Mouse (Mus musculus) cerebellum, adult 11-12 months (tissue): ENCODE measurements around the gene Fam167b.

Experiments
- DNase-seq: peaks from one replicate; pipeline ENCODE4 v3.0.0; 2022

The Fam167b gene

GRCm38 (mm10) chr4:129600233-129601158 lies 22.1 kb upstream of the Fam167b start, which contains the start of the genes Eif3i and Tmem234:
TSS of gene Eif3i (minus strand) at chr4:129600648.
TSS of gene Tmem234 (plus strand) at chr4:129600668.
- peak; percentile 79 for DNase-seq

- DNase-seq = no peak
Measured at GRCm38 (mm10) chr4:129588865-129589264, 10.5 kb upstream of the Fam167b start.

GRCm38 (mm10) chr4:129586943-129587342 lies 8.6 kb upstream of the Fam167b start:
- no peak for DNase-seq

- no peak for DNase-seq
Measured at GRCm38 (mm10) chr4:129585773-129586172, 7.4 kb upstream of the Fam167b start.

GRCm38 (mm10) chr4:129584884-129585608 lies 6.7 kb upstream of the Fam167b start:
- DNase-seq = peak; percentile 60

GRCm38 (mm10) chr4:129584370-129584769 lies 6.0 kb upstream of the Fam167b start:
- DNase-seq = no peak

GRCm38 (mm10) chr4:129582251-129582650 lies 3.9 kb upstream of the Fam167b start:
- no peak for DNase-seq

GRCm38 (mm10) chr4:129580347-129580746 lies 2.0 kb upstream of the Fam167b start:
- DNase-seq = peak; percentile 57

GRCm38 (mm10) chr4:129577688-129578087 lies 661 bp downstream of the Fam167b start:
- no peak for DNase-seq

- DNase-seq = peak; percentile 31
Measured at GRCm38 (mm10) chr4:129576863-129577491, 1.4 kb downstream of the Fam167b start.

GRCm38 (mm10) chr4:129575171-129575844 lies 3.0 kb downstream of the Fam167b start:
- DNase-seq = no peak

- DNase-seq = no peak
Measured at GRCm38 (mm10) chr4:129573430-129573829, 4.9 kb downstream of the Fam167b start, which contains the start of gene Lck. TSS of gene Lck (minus strand) at chr4:129573641.

- DNase-seq = no peak
Measured at GRCm38 (mm10) chr4:129573093-129573370, 5.3 kb downstream of the Fam167b start.

- DNase-seq = no peak
Measured at GRCm38 (mm10) chr4:129572236-129573092, 5.9 kb downstream of the Fam167b start.

GRCm38 (mm10) chr4:129571551-129572084 lies 6.7 kb downstream of the Fam167b start:
- DNase-seq = no peak

GRCm38 (mm10) chr4:129570028-129570427 lies 8.3 kb downstream of the Fam167b start:
- no peak for DNase-seq

GRCm38 (mm10) chr4:129568366-129568765 lies 10.0 kb downstream of the Fam167b start:
- no peak for DNase-seq

GRCm38 (mm10) chr4:129565139-129565538 lies 13.2 kb downstream of the Fam167b start:
- DNase-seq = no peak

- no peak for DNase-seq
Measured at GRCm38 (mm10) chr4:129563718-129564117, 14.6 kb downstream of the Fam167b start.

GRCm38 (mm10) chr4:129561184-129561583 lies 17.2 kb downstream of the Fam167b start:
- DNase-seq = no peak

GRCm38 (mm10) chr4:129558321-129558955 lies 19.9 kb downstream of the Fam167b start:
- no peak for DNase-seq
